Mouse (Mus musculus) forelimb bud, embryonic 11.5 days (tissue): ENCODE measurements around the gene Gimap9.
"Not testable (repeated sequence)": the region's sequence is repeated elsewhere in the genome, so short reads cannot be mapped to it uniquely, and the experiment has no call there.

Experiments
- DNase-seq: peaks from one replicate; pipeline ENCODE4 v3.0.0-alpha.2; 2012; ENCODE audit warnings: low read depth, low spot score

Gimap9 gene

DNA sequence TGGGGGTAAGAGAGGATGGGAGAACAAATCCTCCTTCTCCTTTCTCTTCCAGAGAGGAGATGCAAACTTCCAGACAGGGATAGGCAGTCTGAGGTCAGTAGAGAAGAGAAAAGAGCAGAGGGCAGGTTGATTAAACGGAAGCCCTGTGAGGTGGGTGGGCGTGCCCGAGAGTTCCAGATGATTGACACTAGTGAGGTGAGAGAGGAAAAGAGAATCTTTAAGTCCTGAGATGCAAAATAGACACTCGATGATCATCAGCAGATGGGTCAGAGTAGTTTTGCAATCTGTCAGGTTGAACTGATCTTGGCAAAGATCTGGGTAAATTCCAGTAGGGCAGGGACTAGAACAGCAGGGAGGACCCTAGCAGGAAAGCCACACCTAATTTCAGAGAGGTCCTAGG, 11.2 kb upstream of the Gimap9 start:
- no peak for DNase-seq

DNA sequence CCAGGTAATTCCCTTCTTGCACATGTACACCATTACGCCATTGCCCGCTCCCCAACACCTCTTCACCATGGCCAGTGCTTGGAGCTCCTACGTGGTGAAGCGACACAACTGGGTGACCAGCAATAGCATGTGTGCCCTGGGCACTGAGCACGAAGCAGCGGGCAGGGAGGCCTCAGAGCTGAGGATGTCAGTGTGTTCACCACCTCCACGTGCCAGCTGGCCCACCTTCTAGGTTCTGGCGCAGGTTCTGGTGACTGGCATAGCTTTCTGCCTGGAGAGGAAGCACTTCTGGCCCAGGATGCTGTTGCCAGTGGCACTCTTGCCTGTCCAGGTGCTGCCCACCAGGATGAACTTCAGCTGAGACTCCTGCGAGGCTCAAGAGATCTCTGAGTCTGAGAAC, 10.5 kb upstream of the Gimap9 start:
- no peak for DNase-seq

DNA sequence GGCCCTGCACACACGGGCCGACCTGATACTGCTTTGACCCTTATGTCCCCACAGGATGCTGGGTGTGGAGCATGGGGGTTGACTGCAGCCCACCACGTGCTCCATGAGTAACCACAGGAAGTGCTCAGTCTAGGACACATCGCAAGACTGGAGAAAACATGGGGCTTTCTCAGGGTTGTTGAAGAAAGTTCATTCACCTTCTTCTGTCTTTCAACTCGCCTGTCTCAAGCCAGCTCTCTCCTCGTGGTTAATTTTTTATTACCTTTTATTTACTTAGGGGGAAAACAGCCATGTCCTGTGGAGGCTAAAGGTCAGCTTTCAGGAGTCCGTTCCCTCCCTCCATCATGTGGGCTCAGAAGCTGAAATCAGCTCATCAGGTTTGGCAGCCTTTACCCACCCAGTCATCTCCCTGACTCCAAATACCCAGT, 9.8 kb upstream of the Gimap9 start:
- DNase-seq = no peak

DNA sequence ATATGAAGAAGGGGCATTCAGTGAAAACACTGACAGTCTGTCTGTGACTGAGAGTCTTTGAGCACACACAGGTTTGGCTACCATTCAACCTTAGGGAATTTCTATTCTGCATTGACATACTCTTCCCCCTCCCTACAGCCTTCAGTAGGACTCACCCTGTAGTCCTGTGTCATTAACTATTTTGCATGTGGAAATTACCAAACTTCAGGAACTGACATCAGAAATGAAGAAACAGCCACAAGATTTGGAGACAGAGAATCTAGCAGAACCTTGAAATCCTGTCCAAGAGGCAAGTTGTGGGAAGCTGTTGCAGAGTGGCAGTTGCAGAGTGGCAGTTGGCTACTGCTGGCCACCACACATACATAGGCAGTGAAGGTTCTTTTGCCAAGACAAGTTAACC, 7.9 kb upstream of the Gimap9 start:
- no peak for DNase-seq

DNA sequence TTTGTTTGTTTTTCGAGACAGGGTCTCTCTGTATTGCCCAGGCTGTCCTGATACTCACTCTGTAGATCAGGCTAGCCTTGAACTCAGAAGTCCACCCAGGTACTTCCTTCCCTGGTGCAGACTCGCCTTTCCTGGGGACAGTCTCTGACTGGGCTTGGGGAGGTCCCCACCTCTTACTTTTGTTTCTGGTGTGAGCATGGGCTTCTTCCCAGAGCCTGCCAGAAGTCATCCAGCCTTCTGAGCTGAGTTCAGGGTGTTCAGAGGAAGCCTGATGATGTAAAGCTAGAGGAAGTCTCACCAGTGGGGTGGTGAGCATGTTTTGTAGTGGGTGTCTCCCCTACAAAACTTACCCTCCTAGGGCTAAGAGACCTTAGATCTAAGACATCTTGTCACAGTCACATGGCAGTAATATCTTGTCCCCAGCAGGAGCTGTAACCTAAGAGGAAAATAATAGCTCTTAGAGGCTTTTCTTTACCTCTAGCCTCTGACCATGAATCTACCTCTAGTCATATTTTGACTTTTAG, 6.4 kb upstream of the Gimap9 start:
- DNase-seq = no peak

DNA sequence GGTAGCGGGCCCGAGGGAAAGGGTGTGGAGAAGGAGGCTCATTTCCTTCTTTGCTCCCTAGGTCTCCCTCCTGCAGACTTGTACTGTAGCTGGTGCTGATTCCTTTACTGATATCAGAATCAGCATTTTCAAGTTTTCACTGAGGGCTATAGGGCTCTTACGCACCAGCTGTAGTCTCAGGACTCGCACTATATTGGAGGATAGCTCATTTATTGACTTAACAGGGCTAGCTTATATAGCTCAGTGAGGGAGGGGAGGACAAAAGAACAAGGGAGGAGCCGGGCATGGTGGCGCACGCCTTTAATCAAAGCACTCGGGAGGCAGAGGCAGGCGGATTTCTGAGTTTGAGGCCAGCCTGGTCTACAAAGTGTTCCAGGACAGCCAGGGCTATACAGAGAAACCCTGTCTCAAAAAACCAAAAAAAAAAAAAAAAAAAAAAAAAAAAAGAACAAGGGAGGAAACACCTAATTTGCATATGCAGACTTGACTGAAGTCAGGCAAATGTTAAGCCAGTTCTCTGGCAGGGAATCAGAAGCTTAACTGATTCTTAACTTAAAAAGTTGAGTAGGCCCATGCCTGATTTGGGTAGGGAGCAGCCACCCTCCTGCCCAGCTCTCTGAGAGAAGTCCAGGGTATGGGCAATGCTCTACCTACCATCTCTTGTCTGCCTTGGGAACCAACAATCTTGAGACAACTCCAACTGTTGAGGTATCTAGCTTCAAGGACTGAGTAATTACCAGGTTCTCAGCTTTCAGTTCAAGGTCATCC, 1.5 kb upstream of the Gimap9 start:
- DNase-seq = no peak

DNA sequence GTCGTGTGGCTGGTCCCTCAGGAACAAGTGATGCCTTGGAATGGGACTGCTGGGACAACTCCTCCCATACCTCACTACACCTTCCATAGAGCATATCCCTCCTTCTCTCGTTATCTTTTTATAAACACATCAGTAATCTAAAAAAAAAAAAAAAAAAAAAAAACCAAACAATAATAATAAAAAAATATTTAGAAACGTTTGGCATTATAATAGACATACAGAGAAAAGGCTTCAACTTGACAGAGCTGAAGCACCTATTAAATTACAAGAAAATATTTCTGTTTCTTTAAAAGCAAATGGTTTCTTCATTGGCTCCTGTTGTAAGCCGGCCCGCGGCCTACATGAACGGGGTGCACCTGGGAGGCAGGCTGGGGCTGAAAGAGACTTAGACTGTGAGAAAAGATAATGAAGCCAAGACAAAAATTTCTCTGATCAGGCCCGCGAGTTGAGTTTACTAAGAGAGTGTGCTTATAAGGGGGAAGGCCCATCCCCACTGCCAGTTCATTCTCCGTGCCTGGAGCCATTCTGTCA, 464 bp upstream of the Gimap9 start:
- no peak for DNase-seq

DNA sequence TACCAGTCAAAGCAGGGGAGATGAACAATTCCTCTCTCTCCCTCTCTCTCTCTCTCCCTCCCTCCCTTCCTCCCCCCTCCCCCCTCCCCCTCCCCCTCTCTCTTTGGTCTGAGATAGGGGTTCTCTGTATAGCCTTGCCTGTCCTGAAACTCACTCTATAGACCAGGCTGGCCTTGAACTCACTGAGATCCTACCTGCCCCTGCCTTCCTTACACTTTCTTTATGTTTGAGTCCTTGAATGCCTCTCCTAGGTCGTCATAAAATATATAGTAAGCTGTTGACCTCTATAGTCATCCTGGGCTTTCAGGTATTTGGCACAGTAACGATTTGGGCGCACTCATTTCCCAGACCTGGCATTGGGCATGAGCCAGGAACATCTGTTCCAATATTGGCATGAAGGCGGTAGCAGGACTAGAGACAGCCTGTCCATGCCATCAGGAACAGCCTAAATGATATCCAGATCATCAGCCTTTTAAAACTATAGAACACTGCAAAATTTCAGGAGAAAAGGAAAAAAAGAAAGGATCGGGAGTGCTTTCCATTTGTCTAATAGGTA, 1.0 kb downstream of the Gimap9 start:
- no peak for DNase-seq

DNA sequence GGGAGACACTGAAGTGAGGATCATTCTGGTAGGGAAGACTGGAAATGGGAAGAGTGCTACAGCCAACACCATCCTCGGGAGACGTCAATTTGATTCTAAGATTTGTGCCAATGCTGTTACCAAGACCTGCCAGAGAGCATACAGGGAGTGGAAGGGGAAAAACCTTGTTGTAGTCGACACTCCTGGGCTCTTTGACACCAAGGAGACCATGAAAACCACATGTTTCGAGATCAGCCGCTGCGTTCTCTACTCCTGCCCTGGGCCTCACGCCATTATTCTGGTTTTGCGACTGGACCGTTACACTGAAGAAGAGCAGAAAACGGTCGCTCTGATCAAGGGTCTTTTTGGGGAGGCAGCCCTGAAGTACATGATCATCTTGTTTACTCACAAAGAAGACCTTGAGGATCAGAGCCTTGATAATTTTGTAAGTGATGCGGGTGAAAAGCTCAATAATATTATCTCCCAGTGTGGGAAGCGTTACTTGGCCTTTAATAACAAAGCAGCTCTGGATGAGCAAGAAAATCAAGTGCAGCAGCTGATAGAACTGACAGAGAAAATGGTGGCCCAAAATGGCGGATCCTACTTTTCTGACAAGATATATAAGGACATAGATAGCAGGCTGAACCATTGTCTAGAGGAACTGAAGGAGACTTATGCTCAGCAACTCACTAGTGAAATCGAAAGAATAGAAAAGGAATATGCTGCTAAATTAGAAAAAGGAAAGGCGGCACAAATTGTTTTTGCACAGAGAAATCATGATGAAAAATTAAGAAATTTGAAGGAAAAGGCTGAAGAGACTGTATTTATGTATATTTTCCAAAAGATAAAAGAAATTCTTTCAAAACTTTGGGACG, 1.8 kb downstream of the Gimap9 start:
- no peak for DNase-seq

DNA sequence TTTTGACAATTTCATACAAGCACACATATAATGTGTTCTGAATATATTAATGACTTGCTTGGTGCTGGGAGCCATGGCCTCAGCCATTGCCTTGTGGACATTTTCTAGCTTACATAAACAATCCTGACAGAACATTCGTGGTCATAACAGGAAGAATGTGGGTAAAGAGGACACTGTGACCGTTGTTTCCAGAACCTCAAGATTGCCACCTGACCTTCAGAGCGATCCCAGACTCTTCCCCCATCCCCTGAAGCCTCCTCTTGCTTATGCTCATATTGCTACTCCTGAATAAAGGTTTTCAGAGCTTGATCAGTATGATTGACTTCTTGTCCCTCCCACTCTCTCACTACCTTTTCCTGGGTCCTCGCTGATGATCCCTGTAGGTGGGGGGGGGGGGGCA, 2.5 kb downstream of the Gimap9 start:
- no peak for DNase-seq

DNA sequence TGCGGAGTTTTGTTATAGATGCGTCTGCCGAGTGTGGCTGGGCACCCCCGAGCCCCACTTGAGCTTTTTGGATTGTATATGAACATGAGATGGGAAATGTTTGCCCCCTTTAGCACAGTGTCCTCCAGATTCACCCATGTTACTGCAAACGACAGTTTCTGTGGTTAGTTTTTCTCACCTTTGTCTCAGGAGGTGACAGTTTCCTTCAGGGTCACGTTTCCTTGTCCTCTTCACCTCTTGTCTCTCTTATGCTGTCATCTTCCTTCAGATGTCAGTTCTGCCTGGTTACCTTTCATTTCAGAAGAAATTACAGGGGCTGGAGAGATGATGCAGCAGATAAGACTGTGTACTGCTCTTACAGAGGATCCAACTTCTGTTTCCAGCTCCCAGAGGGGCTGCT, 3.8 kb downstream of the Gimap9 start:
- no peak for DNase-seq

DNA sequence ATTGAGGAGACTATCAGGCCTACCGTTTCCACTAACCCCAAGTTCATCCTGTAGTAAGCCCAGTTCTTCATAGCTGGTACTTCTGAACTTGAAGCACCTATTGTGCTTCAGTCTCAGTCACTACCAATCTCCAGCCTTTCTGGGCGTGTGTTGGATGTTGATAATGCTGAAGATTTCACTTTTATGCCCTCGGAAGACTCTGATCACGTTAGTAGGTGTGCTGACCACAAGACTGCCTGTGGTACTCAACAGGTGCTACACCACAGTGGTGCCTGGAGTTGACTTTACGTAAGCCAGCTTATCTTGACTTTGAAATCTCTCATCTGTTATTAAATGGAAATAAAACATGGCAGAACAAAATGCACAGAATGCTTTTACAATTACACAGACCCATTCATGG, 4.5 kb downstream of the Gimap9 start:
- no peak for DNase-seq

DNA sequence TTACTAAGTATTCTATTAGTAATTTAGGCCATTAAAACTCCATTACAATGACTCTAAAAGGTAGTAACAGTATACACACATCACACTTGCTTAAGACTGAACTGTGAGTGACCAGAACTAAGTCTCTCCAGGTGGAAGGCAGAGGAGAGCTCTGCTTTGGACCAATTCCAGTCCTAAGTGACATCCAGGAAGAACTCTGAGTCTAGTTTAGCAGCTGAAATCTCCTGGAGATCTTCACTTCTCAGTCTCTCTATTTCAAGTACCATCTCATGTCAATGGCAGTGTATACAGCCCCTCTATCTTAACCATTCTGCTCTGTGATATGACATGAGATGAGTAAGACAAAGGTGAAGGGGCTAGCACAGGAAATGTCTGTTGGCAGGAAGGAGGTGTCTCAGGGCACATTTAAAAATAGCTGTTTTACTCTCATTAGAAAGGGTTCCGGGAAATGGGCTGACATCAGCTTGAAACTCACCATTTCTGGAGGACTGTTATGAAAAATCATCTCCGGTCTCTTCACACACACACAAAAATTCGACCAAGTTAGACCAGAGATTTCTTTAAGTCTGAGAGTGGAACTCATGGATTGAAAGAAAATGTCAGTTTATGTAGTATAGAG, 5.7 kb downstream of the Gimap9 start:
- DNase-seq = no peak

DNA sequence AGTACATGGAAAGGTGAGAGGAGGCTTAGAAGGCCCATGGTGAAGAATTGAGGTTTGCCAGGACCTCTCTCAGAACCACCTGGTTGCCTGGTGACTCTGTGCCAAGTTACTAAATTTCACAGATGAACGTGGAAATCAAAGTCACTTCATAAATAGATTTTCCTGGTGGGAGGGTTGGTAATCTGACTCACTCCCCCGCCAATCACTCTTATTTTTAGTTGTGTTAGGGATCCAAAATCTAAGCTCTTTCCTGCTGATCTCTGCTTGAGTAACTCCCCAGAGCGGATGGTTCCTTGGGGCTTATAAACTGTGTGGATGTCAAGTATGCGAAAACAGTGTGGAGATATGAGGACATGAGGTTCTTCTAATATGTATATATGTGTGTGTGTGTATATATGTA, 6.3 kb downstream of the Gimap9 start:
- DNase-seq = no peak

DNA sequence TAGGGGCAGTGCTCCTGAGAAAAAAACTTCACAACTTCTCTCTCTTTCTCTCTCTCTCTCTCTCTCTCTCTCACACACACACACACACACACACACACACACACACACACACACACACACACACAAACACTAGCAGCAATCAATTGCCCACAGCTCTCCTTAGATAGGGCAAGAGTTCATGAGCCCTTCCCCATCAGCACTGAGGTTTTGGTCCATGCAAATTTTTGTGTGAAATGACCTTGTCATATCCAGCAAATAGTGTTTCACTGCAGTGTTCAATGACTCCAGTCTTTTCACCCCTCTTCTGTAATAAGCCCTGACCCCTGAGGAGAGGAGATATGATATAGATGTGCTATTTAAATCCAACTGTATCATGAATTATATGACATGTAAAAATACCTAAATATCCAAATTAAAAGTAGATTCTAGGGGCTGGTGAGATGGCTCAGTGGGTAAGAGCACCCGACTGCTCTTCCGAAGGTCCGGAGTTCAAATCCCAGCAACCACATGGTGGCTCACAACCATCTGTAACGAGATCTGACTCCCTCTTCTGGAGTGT, 7.4 kb downstream of the Gimap9 start:
- DNase-seq = not testable (repeated sequence)

DNA sequence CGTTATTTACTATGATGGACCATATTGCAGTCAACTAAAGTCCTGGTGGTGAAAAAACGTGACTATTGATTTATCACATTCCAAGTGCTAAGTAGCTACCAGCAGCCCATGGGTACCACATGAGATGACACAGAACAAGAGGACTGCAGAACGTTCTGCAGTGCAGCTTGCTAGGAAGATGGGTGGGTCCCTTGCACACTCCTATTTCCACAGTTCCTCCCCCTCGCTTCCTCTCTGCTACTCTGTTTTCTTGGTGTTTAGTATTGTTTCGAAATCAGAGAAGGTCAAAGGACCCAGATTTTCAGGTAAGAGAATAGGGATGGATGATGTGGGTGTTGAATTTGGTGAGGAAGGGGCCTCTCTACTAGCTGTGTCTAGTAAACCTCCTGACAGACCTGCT, 8.4 kb downstream of the Gimap9 start, which contains the start of gene Gimap4:
Gene Gimap4 (plus strand): TSS at position 231 of the 400 bp plus-strand sequence.
- DNase-seq = no peak

DNA sequence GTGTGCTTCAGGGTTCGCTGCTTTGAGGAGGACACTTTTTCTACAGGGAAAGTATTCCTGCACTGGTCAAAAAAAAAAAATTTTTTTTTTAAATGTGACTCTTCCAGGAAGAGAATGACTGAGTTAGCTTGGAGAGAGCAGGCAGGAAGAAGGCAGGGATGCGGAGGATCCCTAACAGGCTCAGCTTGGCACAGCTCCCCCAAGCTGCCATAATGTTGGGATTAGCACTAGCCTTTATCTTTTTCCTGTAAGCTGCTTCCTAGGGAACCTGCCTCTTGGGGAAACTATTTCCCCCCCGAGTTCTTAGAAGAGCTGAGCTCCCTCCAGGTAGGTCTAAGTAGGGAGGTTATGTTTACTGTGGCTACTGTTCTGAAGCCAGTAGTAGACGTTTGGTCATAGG, 8.9 kb downstream of the Gimap9 start:
- DNase-seq = no peak

DNA sequence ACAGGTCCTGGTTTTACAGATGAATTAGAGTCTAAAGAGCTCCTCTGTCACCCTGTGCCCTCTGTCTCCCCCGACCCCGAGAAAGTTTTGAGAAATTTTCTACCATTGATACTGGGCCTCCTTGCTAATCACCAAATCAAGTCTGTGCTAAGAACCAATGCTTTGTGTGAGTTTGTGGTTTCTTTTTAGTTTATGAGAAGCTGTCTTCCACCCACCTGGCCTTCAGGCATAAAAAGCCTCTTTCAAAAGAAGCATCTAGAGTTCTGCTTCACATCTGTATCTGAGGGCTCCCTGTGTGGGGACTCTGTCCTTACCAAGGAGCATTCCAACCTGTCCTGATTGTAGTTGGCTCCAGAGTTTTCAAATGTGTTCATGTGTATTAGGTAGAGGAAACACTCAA, 9.3 kb downstream of the Gimap9 start:
- DNase-seq = no peak

DNA sequence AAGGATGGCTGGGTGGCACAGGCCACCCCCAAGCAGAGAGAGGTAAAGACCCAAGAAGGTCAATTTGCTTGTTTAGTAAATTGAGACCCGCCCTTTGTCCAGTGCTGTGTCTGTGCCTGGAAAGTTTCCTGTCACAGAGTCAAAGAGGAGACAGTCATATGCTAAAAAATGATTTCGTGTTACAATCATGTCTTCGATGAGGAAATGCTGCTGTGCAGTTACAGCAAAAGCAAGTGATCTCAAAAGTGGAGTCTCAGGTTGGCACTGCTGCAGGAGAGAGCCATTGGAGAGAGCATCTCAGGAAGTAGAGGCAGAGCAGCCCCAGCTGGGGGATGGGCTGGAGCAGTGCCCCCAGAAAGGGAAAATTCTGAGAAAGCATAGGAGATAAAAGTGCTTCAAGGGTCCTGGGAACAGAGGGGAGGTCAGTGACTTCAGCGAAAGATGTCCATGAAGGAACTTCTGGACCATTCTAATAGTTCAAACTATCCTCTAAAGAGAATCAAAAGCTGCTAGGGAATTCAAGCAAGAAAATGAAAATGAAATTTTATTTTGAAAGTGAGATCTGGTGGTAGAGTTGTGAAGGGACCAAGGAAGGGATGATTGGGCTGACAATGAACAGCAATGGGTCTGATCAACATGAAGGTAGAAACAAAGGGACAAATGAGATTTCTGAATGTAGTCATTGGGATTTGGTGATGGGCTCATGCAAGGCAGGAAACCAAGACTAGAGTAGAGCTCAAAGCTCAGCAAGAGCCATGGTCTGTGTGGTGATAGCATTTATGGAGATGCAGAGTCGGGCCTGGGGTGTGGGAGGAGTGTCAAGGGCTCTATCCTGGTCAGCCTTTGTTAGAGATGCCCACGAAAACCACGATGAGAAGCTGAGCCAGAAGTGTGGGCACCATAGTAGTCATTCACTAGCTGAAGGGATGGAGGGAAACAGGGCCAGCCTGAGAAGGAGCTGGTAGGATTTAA, 10.1 kb downstream of the Gimap9 start:
- no peak for DNase-seq

DNA sequence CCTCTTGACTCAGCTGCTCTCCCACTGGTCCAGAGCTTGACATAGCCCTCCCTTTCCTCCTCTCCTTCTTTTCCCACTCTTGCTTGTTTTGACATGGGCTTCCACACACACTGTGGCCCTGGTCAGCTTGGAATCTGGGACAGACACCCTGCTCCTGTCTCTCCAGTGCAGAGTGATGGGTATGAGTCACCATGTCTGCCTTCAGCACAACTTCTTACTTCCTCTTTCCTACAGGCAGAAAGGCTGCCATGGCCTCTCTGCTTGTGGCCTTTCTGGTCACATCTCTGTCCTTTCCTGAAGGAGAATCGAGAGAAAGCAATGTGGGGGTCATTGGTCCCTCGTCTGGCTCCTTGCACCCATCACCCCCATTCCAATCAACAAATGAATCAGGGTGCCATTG, 11.1 kb downstream of the Gimap9 start:
- DNase-seq = no peak
